ENCODE assay signal across 9 mouse cellular contexts in genomic region chr13:90359861-90360601, GRCm38 (mm10).
DNase-seq lines count a peak whose midpoint lies in the region; ATAC-seq lines count a peak whose summit lies in the region.
"Had no signal": no experiment of that assay in that cellular context is flagged by ENCODE, and none has a peak within 500 bp of the region (broad histone marks: within the 10 kb centered on the region; RNA-seq: fewer than 3 reads in every experiment).

No protein-coding gene starts in this region.

- no peaks in the 10 kb centered on the region for H3K36me3 ChIP-seq in liver, embryonic 11.5 days (ENCODE audit: control insufficient read depth, insufficient read depth, low read length)
- H3K36me3 ChIP-seq in heart, embryonic 12.5 days: no peaks in the 10 kb centered on the region
- no peaks in the 10 kb centered on the region for H3K36me3 ChIP-seq in liver, embryonic 16.5 days (ENCODE audit: control insufficient read depth, insufficient read depth)
- H3K36me3 ChIP-seq: forebrain, embryonic 15.5 days had no signal

- no peak overlapping the region for H3K4me3 ChIP-seq in liver, embryonic 11.5 days (ENCODE audit: low read depth, low read length)
- no peak overlapping the region for H3K4me3 ChIP-seq in heart, embryonic 12.5 days
- H3K4me3 ChIP-seq in liver, embryonic 16.5 days (ENCODE audit: low read depth, low read length): no peak overlapping the region
- H3K4me3 ChIP-seq: forebrain, embryonic 15.5 days had no signal

- no peak for ATAC-seq in liver, embryonic 11.5 days (replicated peaks; ENCODE audit: low FRiP score)
- peak; percentile 69 for ATAC-seq in heart, embryonic 12.5 days (ENCODE audit: insufficient number of reproducible peaks, low FRiP score)
- ATAC-seq in liver, embryonic 16.5 days (ENCODE audit: low read depth): peak; percentile 89
- no peak for ATAC-seq in inflammation-experienced regulatory T-cells, adult 6 months
- ATAC-seq: forebrain, embryonic 15.5 days; Patski had no signal

- no peaks in the 10 kb centered on the region for H3K4me1 ChIP-seq in liver, embryonic 11.5 days (replicated peaks; ENCODE audit: control insufficient read depth, insufficient read depth, low read length)
- peaks cover 18% of the 10 kb centered on the region for H3K4me1 ChIP-seq in heart, embryonic 12.5 days (replicated peaks)
- no peaks in the 10 kb centered on the region for H3K4me1 ChIP-seq in liver, embryonic 16.5 days (ENCODE audit: control insufficient read depth, low read depth, low read length)

- DNase-seq in liver: peak; percentile 5
- DNase-seq in liver, embryonic 11.5 days (ENCODE audit: low spot score): no peak
- no peak for DNase-seq in layer of hippocampus, adult 11-12 months (ENCODE audit: low spot score)
- no peak for DNase-seq in cerebellum, adult 11 months

- H3K9ac ChIP-seq in liver, embryonic 11.5 days (ENCODE audit: low read depth, low read length): no peak overlapping the region
- H3K9ac ChIP-seq in heart, embryonic 12.5 days: no peak overlapping the region
- H3K9ac ChIP-seq in liver, embryonic 16.5 days (ENCODE audit: low read depth, low read length): no peak overlapping the region
- H3K9ac ChIP-seq: forebrain, embryonic 15.5 days had no signal

- H3K27me3 ChIP-seq in liver, embryonic 11.5 days (replicated peaks; ENCODE audit: control insufficient read depth, insufficient read depth, low read length): no peaks in the 10 kb centered on the region
- no peaks in the 10 kb centered on the region for H3K27me3 ChIP-seq in heart, embryonic 12.5 days (replicated peaks)
- H3K27me3 ChIP-seq in liver, embryonic 16.5 days (ENCODE audit: control insufficient read depth, insufficient read depth, low read depth, low read length): no peaks in the 10 kb centered on the region
- H3K27me3 ChIP-seq: forebrain, embryonic 15.5 days; Patski had no signal

- no peaks in the 10 kb centered on the region for H3K9me3 ChIP-seq in liver, embryonic 11.5 days (ENCODE audit: control insufficient read depth, low read length)
- no peaks in the 10 kb centered on the region for H3K9me3 ChIP-seq in heart, embryonic 12.5 days (replicated peaks)
- H3K9me3 ChIP-seq in liver, embryonic 16.5 days (replicated peaks; ENCODE audit: control insufficient read depth, low read length): no peaks in the 10 kb centered on the region
- H3K9me3 ChIP-seq: forebrain, embryonic 15.5 days had no signal

- no peak overlapping the region for H3K4me2 ChIP-seq in liver, embryonic 11.5 days
- H3K4me2 ChIP-seq in heart, embryonic 12.5 days: peak overlapping the region; percentile 51
- H3K4me2 ChIP-seq in liver, embryonic 16.5 days (ENCODE audit: low read depth, low read length): peak overlapping the region; percentile 11; the same call in 1 of the 2 replicates
- H3K4me2 ChIP-seq: forebrain, embryonic 15.5 days had no signal

- H3K27ac ChIP-seq in liver, embryonic 11.5 days (ENCODE audit: low read depth, low read length): no peak overlapping the region
- peak overlapping the region; percentile 77 for H3K27ac ChIP-seq in heart, embryonic 12.5 days (ENCODE audit: poor library complexity, severe bottlenecking)
- 0 out of 2 replicates have a peak overlapping the region, but pooled peaks have one; percentile 25 for H3K27ac ChIP-seq in liver, embryonic 16.5 days (ENCODE audit: low read length)
- H3K27ac ChIP-seq: forebrain, embryonic 15.5 days had no signal

- 66% methylated on average over 10 of the region's 10 CpGs for WGBS in liver, embryonic 11.5 days
- WGBS in heart, embryonic 12.5 days: 23% methylated on average over 10 of the region's 10 CpGs
- WGBS in liver, embryonic 16.5 days (ENCODE audit: insufficient replicate concordance): 41% methylated on average over 10 of the region's 10 CpGs

Comparison
In these comparisons a context has a peak if more than half of its experiments do, and no peak if none do; other contexts are left out.
1. ATAC-seq: peak in heart, embryonic 12.5 days (single experiment) and liver, embryonic 16.5 days (single experiment); none in liver, embryonic 11.5 days (single experiment) and inflammation-experienced regulatory T-cells, adult 6 months (single experiment).